Mouse (Mus musculus) frontal cortex, postnatal 36 days (tissue): ENCODE results near the gene Glo1.

Experiments used
- DNase-seq, 2 experiments: peaks; one replicate each; pipeline ENCODE4 v3.0.0; 2022; ENCODE audit warnings: low spot score in 2 of 2

Glo1 gene

DNA sequence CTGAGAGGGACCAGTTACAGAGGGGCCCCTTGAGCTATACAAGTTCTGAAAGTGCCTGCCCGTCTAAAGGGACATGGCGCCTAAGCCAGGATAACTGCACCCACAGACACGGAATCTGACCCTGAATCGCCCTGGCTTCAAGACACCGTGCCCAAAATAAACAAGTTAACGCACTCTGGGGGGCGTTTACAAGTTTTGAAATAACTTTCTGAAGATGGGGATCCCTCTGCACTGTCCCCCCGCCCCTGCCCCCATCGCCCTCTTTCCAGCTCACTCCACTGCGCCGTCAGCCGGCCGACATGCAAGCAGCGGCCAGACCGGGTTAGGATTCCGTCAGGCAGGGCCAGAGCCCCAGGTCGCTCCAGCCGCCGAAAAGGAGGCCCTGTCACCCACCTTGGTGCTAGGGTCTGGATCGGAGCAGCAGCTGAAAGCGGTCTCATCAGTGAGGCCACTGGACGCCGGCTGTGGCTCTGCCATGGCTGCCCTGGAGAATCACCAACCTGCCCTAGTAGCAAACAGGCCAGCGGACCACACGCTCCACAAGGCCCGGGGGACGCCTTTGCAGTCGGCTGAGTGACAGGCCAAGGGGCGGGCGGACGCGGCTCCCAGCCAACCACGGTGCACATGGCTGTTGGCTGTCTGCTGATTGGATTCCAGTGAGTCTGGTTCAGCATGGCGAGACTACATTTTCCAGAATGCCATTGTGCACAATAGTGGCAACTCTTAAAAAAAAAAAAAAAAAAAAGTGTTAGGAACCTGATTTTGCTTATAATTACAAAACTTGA lies 14.4 kb downstream of the Glo1 start:
- DNase-seq: peak; percentile 100

DNA sequence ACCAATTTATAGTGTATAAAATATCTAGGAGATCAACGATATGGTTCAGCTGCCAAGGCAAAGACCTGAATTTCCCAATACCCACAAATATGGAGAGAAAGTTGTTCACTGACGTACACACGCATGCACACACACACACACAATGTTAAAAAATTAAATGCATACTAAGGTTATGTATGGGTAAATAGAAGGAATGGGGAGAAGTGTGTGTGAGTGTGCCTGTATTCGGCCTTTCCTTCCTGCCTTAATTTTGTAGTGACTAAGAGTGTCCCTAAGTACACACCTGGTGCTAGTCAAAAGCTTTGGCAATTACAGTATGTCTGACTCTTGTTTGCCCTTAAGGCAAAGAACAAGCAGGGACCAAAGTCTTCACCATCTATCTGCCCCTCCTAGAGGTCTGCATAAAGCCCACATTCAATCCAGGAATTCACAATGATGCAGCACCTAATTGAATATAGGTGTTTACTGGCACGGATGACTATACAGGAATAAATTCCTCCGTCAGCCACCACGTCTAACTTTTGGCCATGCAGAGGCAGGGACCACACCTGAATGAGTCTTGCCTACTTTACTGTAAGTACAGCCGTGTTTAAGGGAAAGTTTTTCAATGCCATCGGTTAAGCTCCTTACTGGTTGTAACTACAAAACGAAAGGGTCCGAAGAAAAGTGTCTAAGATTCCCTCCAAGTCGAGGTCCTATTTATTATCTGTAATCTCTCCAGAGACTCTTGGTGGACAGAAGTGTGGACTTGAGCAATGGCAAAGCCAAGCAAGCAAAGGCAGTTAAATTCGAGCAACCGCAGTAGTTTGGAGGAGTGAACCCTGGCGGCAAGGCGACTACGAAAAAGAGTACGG lies 15.2 kb downstream of the Glo1 start:
- DNase-seq: no peak

DNA sequence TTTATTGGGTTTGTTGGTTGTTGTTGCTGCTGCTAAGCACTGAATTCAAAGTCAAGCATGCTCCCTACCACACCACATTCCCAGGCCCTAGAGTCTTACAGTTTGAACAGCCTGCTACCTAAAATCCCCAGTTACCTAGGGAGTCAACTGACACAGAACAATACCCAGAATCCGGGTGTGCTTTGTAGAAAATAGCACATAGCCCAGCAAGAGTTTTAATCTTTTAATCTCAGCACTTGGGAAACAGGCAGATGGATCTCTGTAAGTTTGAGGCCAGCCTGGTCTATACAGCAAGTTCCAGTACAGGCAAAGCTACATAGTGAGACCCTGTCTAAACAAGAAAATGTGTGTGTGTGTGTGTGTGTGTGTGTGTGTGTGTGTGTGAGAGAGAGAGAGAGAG lies 15.9 kb downstream of the Glo1 start:
- DNase-seq: no peak

DNA sequence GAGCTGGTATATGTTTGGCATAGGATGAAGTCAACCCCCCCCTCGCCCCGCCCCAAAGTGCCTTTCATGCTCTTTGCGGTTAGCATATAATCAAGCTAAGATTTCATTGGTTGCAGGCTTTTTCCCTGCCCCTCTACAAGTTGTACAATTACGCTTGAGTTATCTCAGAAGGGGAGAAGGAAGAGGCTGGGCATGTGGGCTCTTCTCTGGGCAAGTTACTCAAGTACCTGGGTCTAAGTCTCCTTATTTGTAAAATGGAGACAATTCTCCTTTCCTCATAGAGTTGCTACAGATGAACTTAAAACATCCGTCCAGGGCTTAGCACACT lies 16.7 kb downstream of the Glo1 start:
- DNase-seq: no peak

DNA sequence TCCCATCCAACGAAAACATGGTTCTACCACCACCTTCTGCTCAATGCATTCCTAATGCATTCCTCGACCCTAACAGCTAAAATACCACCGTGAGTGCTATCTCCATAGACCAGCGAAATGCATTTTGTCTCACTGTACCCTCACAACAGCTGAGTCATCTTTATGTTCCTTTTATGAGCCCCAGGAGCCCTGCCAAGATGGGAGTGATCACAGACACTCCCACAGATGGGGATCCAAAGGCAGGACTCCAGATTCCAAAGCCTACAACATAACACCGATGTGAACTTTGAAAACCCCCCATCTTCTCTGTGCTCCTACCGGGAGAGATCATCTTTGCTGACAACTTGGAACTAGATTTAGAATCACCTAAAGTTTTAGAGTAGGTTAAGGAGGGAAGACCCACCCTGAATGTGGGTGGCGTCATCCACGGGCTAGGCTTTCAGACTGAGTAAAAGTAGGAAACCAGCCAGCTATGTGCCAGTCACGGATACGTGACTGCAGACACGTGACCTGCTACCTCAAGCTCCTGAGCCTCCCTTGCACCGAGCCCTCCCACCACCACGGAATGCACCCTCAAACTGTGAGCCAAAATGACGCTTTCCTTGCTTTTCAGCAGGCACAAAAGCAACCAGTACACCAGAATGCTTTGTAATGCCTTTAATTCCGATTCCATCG lies 17.2 kb downstream of the Glo1 start:
- peak; percentile 54 to 55 for DNase-seq

DNA sequence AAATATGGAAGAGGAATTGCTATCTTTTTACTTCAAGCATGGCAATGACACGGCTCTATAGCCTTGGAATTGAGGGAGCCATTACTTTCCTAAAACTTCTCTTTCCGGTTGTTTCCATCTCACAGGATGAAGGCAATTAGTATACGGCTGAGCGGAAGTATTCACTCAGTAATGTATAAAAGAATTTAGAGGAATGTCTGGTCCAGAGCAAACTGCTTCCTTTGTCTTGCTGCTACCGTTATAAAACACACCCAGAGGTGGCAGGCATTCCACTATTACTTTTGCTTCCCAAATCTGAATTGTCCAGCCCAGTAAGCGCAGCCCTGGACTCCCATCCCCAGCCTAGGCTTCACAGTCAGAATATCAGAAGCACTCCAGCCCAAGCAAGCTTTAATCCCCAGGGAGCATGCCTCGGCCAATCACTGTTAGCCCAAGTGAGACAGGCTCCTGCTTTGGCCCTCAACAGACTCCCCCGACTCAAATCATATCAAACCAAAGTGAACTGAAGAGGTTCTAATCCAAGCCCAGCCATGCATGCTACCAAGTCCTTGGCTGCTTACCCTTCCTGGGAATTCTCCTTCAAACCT lies 18.7 kb downstream of the Glo1 start:
- DNase-seq: no peak

DNA sequence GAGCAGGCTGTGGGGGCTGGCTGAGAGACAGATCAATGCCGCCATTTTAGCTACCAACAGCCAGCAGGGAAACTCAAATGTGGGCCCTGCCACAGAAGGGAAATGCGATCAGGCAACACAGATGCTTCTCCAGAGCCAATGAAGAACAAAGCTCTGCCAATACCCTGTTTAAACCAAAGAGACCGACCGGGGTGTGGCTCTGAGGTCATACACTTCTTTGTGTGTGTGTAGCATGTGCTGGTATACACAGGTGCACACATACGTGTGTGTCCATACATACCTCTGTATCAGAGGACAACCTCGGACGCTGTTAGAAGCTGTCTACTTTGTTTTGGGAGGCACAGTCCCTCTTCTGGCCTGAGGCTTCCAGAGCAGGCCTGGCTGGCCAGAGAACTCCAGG lies 19.3 kb downstream of the Glo1 start:
- no peak for DNase-seq

DNA sequence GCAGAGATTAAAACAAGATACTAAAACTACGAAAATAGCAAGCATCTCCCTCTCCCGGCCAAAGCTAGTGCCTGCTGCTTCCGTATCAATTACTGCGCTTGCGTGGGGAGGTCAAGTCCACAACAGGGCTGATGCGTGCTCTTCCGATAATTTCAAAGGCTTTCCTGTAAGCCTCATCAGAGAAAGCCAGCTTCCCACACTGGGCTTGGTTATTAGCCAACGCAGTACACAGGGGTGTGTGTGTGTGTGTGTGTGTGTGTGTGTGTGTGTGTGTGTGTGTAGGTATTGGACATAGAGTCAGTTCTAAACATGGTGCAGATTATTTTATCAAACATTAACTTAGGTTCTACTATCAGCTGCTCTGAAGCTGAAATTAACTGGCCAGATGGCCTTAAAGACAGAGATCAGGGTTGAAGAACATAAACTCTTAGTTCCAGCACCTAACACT lies 20.0 kb downstream of the Glo1 start:
- no peak for DNase-seq

DNA sequence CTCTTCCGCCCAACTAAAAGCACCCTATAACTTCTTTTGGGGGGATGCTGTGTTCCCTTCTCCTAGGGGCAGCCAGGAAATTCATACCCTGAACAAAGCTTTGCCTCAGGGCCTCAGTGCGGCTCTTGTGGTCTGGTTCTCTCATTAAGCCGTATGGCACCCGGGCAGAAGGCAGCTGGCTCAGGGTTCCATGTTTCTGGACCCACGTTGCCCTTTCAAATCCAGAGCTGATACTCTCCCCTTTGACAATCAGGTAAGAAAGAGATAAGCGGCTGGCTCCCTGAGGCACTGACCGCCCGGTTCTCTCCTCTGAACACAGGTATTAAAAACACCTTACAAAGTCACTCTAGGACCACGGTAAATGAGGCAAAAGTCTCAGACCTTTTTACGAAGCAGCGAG lies 20.5 kb downstream of the Glo1 start:
- no peak for DNase-seq

DNA sequence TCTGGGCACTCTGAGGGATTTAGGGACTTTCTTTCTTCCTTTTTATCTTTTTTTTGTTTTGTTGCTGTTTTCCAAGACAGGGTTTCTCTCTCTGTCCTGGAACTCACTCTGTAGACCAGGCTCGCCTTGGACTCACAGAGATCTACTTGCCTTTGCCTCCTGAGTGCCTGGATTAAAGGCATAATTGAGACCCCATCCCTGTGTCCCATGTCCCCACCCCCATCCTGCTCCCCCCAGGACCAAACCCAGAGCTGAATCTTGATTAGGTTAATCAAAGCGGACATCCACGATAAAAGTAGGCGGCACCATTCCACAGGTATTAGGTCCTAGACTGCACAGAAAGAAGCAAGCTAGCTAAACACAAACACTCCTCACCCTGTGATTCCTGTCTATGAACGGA lies 21.7 kb downstream of the Glo1 start:
- no peak for DNase-seq

DNA sequence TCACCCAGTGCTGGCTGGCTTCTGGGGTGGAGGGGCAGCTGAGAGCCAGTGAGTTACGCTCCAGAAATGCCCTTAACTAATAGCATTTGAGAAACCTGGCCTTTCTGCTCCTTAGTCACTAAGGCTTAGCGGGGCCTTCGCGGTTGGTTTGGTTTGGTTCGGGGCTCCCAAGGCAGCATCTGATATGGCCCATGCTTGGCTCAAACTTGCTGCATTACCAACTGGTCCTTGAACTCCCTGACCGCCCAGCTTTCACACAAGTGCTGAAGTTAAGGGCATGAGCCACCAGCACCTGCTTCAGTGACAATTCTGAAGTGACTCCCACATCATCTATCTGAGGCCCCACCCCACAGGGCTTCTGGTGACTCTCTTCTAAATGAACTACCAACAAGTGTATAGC lies 22.4 kb downstream of the Glo1 start:
- DNase-seq: no peak

DNA sequence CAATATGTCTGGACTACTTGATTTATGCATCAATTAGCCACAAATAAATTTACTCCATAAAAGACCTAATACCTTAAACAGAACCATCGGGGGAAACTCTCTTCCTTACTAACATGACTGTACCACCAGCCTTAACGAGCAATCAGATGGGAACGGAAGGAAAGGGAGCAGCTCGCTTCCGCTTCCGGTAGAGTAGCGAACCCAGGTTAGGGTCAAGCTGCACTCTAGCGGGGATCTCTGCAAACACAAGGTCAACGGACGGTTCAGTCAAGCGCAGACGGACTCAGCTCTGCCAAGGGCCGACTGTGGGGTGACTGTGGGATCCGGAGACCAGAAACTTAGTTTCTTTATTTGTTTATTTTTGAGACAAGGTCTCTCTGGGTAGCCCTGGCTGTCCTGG lies 24.5 kb downstream of the Glo1 start:
- no peak for DNase-seq

DNA sequence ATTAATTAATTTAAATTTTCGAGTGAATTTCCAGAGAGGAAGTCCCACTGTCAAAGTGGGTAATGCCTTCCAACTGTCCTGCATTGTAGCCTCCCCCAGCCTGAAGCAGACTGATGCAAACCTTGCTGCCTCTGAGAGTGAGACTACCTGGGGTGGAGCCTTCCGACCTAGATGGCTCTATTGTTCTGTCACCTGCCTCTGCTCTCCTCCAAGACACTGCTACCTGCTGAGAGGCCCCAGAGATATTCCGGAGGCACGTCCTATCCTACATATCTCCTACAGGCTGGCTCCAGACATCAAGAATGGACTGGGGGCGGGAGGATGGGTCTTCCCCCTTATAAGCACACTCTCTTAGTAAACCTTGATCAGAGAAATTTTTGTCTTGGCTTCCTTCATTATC lies 28.4 kb downstream of the Glo1 start:
- no peak for DNase-seq

DNA sequence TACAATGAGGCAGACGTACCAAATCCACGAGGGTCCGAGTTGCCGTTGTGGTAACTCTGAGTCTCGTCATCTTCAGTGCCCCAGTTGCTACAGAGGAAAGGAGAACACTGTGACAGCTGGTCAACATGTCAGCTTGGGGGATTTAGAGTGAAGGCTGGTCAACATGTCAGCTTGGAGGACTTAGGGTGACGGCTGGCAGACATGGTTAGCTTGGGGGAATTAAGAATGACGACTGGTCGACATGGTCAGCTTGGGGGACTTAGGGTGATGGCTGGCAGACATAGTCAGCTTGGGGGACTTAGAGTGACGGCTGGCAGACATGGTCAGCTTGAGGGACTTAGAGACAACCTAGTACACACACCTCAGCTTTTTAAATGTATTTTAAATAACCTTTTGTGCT lies 28.9 kb downstream of the Glo1 start:
- DNase-seq: no peak

DNA sequence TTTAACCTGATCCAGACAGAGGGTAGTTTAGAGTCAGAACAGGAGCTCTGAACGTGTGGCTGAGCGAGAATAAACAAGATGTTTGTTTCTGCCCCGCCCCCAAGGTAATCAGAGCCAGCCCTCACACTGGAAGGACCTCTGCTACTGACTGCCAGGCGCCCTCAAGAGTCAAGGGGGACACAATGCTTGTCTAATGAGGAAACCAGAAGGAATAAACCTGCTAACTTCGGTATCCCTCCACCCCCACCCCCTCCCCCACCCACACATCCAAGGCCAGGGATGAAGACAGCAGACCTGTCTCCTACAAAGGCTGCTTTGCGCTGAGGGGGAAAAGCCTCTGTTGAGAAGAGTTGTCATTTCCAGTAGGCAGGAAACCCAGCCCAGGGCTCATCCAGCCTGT lies 31.8 kb downstream of the Glo1 start:
- no peak for DNase-seq

DNA sequence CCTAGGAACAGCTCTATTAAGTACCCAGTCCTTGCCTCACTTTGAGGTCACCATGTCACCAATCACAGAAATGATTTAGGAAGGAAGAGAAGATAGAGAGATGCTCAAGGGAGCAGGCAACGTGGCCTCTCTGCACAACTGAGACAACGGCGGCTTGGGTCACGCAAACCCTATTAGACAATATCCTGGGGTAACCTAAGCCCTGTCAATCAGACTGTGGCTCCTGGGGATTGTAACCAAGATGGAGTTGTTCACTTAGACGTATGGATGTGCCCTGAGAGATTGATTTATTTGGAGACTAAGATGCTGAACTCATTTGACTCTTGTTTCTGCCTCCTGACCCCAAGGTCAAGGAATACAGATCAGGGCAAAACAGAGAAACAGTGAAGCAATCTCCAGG lies 32.3 kb downstream of the Glo1 start:
- no peak for DNase-seq

DNA sequence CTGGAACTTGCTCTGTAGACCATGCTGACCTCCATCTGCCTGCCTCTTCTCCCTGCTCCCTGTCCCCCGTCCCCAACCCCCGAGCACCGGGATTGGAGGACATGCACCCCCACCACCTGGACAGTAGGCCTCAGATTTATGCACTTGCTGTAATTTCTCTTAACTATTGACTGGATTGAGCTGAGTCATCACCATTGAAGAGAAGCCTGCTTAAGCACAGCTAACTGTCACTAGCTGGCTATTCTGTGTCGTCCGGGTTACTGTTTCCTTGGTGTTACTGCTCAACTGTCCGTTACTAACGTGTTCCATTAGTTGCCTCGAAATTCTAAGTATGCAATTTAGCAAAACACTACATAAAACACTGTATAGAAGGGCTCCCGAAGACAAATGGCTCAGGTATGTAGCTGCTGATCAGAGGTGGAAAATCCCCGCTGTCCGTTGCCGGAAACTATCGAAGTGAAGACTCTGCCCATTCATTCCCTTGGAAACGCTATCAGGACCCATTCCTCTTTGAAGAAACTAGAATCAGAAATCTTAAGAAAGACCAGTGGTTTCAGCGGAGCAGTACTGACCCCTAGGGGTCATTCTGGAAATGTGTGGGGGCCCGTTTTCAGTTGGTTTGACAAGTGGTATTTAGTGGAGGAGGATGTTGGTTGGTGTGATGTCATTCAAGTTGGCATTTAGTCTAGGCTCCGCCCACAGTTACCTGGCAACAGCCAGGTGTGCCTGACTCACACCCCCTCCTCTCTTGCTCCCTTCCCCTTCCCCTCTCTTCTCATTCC lies 36.1 kb downstream of the Glo1 start:
- peak; percentile 64 to 79 for DNase-seq

DNA sequence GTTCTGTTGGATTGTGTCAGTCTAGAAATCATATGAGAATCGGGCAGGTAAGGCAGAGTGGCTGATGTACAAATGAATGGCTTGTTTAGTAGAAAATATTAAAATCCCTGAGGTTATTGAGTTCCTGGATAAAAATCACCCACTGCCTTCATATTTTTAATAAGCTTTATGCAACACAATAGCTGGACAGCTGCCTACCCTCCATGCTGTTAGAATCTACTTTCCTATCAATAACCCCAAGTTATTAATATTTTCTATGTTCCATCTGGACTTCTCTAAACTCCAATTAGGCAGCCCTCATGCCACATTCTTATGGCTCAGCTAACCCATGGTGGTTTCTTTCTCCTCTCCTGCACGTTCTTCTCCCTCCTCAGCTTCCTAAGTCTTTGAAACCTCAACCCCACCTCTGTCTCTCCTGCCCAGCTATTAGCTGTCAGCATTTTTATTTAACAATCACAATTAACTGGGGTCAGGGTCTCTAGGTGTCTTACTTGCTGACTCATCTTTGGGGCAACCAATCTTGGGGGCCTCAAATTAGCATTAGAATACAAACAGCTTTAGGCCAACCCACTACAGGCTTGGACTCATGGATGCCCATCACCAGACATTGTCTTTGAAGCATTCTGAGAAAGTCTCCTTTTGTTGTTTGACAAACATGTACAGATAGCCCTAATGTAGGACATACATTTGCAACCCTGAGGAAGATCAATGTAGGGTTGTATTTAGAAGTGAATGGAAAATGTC lies 43.2 kb downstream of the Glo1 start:
- no peak for DNase-seq

DNA sequence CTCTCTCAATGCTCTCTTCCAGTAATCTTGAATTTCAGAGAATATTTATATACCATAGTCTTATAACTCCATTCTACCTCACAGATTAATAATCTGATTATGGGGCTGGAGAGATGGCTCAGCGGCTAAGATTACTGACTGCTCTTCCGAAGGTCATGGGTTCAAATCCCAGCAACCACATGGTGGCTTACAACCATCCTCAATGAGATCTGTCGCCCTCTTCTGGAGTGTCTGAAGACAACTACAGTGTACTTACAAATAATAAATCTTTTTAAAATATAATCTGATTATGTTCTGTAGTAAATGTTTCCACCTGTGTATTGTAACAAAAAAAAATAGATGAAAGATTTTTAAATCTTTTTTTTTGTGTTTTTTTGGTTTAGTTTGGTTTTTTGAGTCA lies 44.4 kb downstream of the Glo1 start:
- no peak for DNase-seq

DNA sequence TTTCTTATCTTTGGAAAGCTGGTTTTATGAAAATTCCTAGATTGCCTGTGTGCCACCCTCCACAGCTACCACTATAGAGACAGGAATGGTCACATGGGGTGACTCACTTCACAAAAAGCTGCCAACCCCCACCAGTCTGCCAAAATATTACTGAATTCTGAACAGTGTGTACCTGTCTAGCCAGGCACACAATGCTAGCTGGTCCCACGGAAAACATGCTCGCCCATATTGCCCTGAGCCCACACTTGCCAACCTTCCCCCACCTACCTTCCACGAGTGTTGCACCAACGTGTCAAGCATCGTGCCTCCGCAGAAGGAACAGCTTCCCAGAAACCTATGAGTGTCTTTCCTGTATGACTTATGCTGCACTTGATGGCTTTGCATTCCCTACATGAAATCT lies 45.5 kb downstream of the Glo1 start:
- peak; percentile 57 to 79 for DNase-seq

DNA sequence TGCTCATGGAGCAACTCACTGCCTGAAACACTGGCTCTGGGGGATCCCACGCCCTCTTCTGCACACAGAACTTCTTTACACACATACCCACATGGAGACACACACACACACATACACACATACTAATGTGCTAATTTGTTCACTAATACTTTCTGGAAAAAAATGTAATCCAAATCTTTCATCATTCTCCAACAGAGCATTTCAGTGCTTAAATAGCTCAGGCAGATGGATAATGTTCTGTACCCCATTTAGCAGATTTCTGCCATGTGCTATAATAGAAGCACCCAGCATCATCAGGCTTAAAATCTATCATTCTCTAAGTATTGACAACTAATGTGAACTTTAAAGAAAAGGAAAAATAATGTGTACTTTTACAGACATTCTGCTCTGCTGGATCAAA lies 45.9 kb downstream of the Glo1 start:
- DNase-seq: no peak
